Mouse (Mus musculus) spleen, adult 2 months (tissue): ENCODE data around the gene Sema4d.

Experiments used
- CTCF ChIP-seq: fragments of 200-500 bp; IDR thresholded peaks from 2 replicates; pipeline ENCODE4 v1.5.1; 2011; ENCODE audit warnings: mild to moderate bottlenecking, inconsistent platforms; ENCODE audit not compliant: insufficient read depth, insufficient read length, insufficient replicate concordance; ENCODE audit errors: extremely low read depth
- POLR2A ChIP-seq: fragments of 200-500 bp; IDR thresholded peaks from 2 replicates; pipeline ENCODE4 v1.6.1; 2011; ENCODE audit warnings: low read depth, low read length, inconsistent platforms

DNA sequence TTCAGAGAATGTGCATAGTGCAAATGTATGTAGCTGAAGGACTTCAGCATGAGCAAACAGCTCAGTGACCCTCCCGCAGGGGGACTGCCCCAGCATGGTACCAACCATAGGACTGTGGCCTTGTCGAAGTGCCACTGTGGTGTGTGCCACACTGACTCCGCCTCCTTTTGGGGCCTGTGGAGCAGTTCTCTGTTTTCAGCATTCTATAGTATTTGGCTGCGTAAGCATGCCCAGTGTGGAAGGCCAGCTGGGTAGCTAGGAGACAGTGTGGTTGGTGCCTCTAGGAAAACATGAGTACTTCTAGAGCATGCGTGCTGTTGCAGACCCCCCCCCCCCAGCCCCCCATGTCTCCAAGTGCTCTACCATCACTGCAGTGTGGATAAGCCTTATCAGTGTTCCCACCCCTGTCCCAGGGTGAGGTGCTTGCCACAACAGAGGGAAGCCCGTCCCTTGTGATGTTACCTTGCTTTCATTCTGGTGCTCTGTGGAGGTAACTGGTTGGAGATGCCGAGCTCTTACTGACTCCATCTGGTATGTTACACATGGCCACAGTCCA is 115.8 kb downstream of the Sema4d start:
- TF ChIP-seq POLR2A (no peak), CTCF (no peak)
